Comparison of ENCODE assay signal across 25 mouse cellular contexts in the genomic region with DNA sequence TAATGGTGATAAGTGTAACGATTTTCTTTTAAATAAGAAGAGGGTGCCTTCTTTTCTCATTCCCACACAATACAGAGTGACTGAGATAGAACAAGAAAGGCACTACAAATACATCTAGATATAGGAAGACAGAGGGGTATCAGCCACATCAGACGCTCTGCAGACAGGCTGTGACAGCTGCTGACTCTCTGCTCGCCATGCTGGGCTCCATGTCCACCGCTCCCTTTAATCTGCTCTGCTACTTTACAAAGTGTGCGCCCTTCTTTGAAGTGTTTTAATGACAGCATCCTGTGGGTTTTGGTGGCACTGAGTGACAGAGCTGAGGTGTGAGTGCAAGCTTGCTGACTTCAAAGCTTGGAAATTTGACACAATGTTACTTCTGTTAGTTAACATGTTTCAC.
"Had no signal": no experiment of that assay in that cellular context is flagged by ENCODE, and none has a peak within 500 bp of the region (broad histone marks: within the 10 kb centered on the region; RNA-seq: fewer than 3 reads in every experiment).

No protein-coding gene starts in this region.

- H3K36me3 ChIP-seq: heart, embryonic 10.5 days; heart, embryonic 12.5 days; hindbrain, embryonic 10.5 days; hindbrain, embryonic 12.5 days; intestine, embryonic 15.5 days; limb, embryonic 13.5 days; limb, embryonic 15.5 days; liver, embryonic 12.5 days had no signal

- H3K4me1 ChIP-seq: hindbrain, embryonic 10.5 days; hindbrain, embryonic 12.5 days; intestine, embryonic 15.5 days; limb, embryonic 13.5 days; limb, embryonic 15.5 days; liver, embryonic 12.5 days had no signal

- H3K9me3 ChIP-seq: heart, embryonic 10.5 days; heart, embryonic 12.5 days; hindbrain, embryonic 10.5 days; hindbrain, embryonic 12.5 days; intestine, embryonic 15.5 days; limb, embryonic 13.5 days; limb, embryonic 15.5 days; liver, embryonic 12.5 days had no signal

- ATAC-seq: hindbrain, embryonic 16.5 days; inflammation-experienced regulatory T-cells, adult 6 months; intestine, embryonic 15.5 days; intestine, postnatal 0 days; liver, embryonic 12.5 days had no signal

- H3K27me3 ChIP-seq: heart, embryonic 12.5 days; hindbrain, embryonic 12.5 days; intestine, embryonic 15.5 days; limb, embryonic 13.5 days; limb, embryonic 15.5 days; liver, embryonic 12.5 days had no signal

- H3K4me3 ChIP-seq: gastrocnemius, adult 2 months; heart, embryonic 10.5 days; heart, embryonic 12.5 days; hindbrain, embryonic 10.5 days; hindbrain, embryonic 12.5 days; intestine, embryonic 15.5 days; layer of hippocampus, adult 2 months; left cerebral cortex, adult 2 months; limb, embryonic 13.5 days; limb, embryonic 15.5 days; liver, embryonic 12.5 days had no signal

- DNase-seq: gastrocnemius, adult 2 months; gastrocnemius, postnatal 10 days; gastrocnemius, postnatal 25 days; heart, adult 18-20 months; heart, postnatal 10 days; heart, postnatal 4 days; kidney, adult 18-20 months; kidney, adult 8-10 months; kidney, postnatal 10 days; kidney, postnatal 25 days; kidney, postnatal 4 days had no signal

- H3K27ac ChIP-seq: gastrocnemius, adult 2 months; heart, embryonic 10.5 days; hindbrain, embryonic 10.5 days; hindbrain, embryonic 12.5 days; hindbrain, embryonic 14.5 days; intestine, embryonic 15.5 days; layer of hippocampus, adult 2 months; left cerebral cortex, adult 2 months; limb, embryonic 13.5 days; limb, embryonic 15.5 days; liver, embryonic 12.5 days had no signal

- H3K9ac ChIP-seq: heart, embryonic 12.5 days; hindbrain, embryonic 12.5 days; hindbrain, embryonic 14.5 days; intestine, embryonic 15.5 days; limb, embryonic 13.5 days; limb, embryonic 15.5 days; liver, embryonic 12.5 days had no signal

- H3K4me2 ChIP-seq: heart, embryonic 12.5 days; hindbrain, embryonic 12.5 days; hindbrain, embryonic 14.5 days; intestine, embryonic 15.5 days; limb, embryonic 13.5 days; limb, embryonic 15.5 days; liver, embryonic 12.5 days had no signal
